Mouse (Mus musculus) erythroblast, adult 5-6 weeks (primary cell): Measurements from ENCODE around the gene Tgds. TPM values are rescaled to one million over a fixed set of nuclear protein-coding genes. Genes with fewer than 3 reads are reported as not detected.
A peak's percentile ranks its signal among the peaks of the same experiment; 100 is the strongest.
"Not testable (repeated sequence)": the region's sequence is repeated elsewhere in the genome, so short reads cannot be mapped to it uniquely, and the experiment has no call there.

Source experiments
- ATAC-seq: replicated peaks from 2 replicates; pipeline ENCODE4 v1.8.0; 2016; ENCODE audit warnings: moderate number of reproducible peaks, mild to moderate bottlenecking, moderate TSS enrichment, inconsistent platforms; ENCODE audit not compliant: poor library complexity, low FRiP score, severe bottlenecking
- total RNA-seq, 2 experiments: library from RNA; stranded (forward) in 1 of 2; stranded (reverse) in 1 of 2; fragments of 150-400 nt in 1 of 2; fragments of 200-764, 138-1000 nt in 1 of 2; gene quantifications; 2 replicates each; pipeline versions ENCODE4 v1.2.3 to v1.2.4; 2015 to 2017; ENCODE audit warnings: low replicate concordance in 2 of 2

Tgds gene
- total RNA-seq, 2 experiments from 2014 or later, result 3.3 to 10.6 TPM

GRCm38 (mm10) chr14:118137487-118137886 lies 4.9 kb upstream of the Tgds start:
- no peak for ATAC-seq

- ATAC-seq, result peak; percentile 94
Observed at GRCm38 (mm10) chr14:118136744-118137452, 4.3 kb upstream of the Tgds start, which contains the start of gene Gpr180. Gpr180 (plus strand) TSS chr14:118137158.

GRCm38 (mm10) chr14:118131931-118132641 lies 469 bp downstream of the Tgds start:
- ATAC-seq, result no peak

GRCm38 (mm10) chr14:118131472-118131871 lies 1.1 kb downstream of the Tgds start:
- ATAC-seq, result no peak

GRCm38 (mm10) chr14:118126301-118126700 lies 6.3 kb downstream of the Tgds start:
- no peak for ATAC-seq

GRCm38 (mm10) chr14:118124771-118125170 lies 7.8 kb downstream of the Tgds start:
- no peak for ATAC-seq

GRCm38 (mm10) chr14:118124129-118124528 lies 8.4 kb downstream of the Tgds start:
- ATAC-seq, result no peak

- ATAC-seq, result no peak
Observed at GRCm38 (mm10) chr14:118113116-118113515, 19.4 kb downstream of the Tgds start.

GRCm38 (mm10) chr14:118107479-118107878 lies 25.1 kb downstream of the Tgds start:
- ATAC-seq, result not testable (repeated sequence)

- no peak for ATAC-seq
Observed at GRCm38 (mm10) chr14:118101227-118101990, 31.1 kb downstream of the Tgds start.

GRCm38 (mm10) chr14:118098265-118098664 lies 34.3 kb downstream of the Tgds start:
- ATAC-seq, result no peak

GRCm38 (mm10) chr14:118089806-118090392 lies 42.7 kb downstream of the Tgds start:
- ATAC-seq, result no peak

- ATAC-seq, result peak; percentile 73
Observed at GRCm38 (mm10) chr14:118089215-118089805, 43.2 kb downstream of the Tgds start.

- ATAC-seq, result peak; percentile 54; the same call in 1 of the 2 replicates
Observed at GRCm38 (mm10) chr14:118088437-118089207, 43.9 kb downstream of the Tgds start.

- no peak for ATAC-seq
Observed at GRCm38 (mm10) chr14:118086271-118087035, 46.1 kb downstream of the Tgds start.

GRCm38 (mm10) chr14:118083851-118084250 lies 48.7 kb downstream of the Tgds start:
- ATAC-seq, result no peak

GRCm38 (mm10) chr14:118080606-118081005 lies 51.9 kb downstream of the Tgds start:
- no peak for ATAC-seq

GRCm38 (mm10) chr14:118070100-118070499 lies 62.5 kb downstream of the Tgds start:
- ATAC-seq, result no peak
